Mouse (Mus musculus) kidney, adult 18-20 months (tissue): ENCODE measurements at regions not wholly inside any gene's neighbourhood (a gene's known extent, or its start where the extent isn't known, plus 50 kb on each side); places are given as distances from the start of the nearest gene placed in this dataset.
"Not testable (repeated sequence)": the region's sequence is repeated elsewhere in the genome, so short reads cannot be mapped to it uniquely, and the experiment has no call there.

Experiments
- DNase-seq: peaks from one replicate; pipeline ENCODE4 v3.0.0; 2021

GRCm38 (mm10) chr6:25101761-25102160 lies 145.7 kb upstream of the Tmem229a start:
- DNase-seq: no peak

GRCm38 (mm10) chr6:25087167-25087566 lies 131.1 kb upstream of the Tmem229a start:
- no peak for DNase-seq

GRCm38 (mm10) chr6:25085871-25086270 lies 129.8 kb upstream of the Tmem229a start:
- no peak for DNase-seq

- DNase-seq: not testable (repeated sequence)
Measured at GRCm38 (mm10) chr6:25085296-25085695, 129.2 kb upstream of the Tmem229a start.

- no peak for DNase-seq
Measured at GRCm38 (mm10) chr6:25065913-25066312, 109.8 kb upstream of the Tmem229a start.

GRCm38 (mm10) chr6:25032878-25033509 lies 76.9 kb upstream of the Tmem229a start:
- no peak for DNase-seq

- DNase-seq: no peak
Measured at GRCm38 (mm10) chr6:25026953-25027352, 70.9 kb upstream of the Tmem229a start.

GRCm38 (mm10) chr6:25020005-25020772 lies 64.1 kb upstream of the Tmem229a start:
- peak; percentile 10 for DNase-seq

- DNase-seq: no peak
Measured at GRCm38 (mm10) chr6:25013288-25013606, 57.1 kb upstream of the Tmem229a start.

- DNase-seq: no peak
Measured at GRCm38 (mm10) chr6:25012376-25013287, 56.5 kb upstream of the Tmem229a start.

- not testable (repeated sequence) for DNase-seq
Measured at GRCm38 (mm10) chr6:25008856-25009255, 52.8 kb upstream of the Tmem229a start.
